Mouse (Mus musculus) midbrain, embryonic 12.5 days (tissue): ENCODE data around the gene Ctla2b. TPM values are rescaled to one million over a fixed set of nuclear protein-coding genes. Genes with fewer than 3 reads are reported as not detected.

Experiments
- polyA plus RNA-seq: library from polyadenylated mRNA; unstranded; fragments of >200 nt; fragmentation: Nextera tagmentation; extraction: Ambion mirVana; gene quantifications from 2 replicates; pipeline ENCODE4 v1.2.1, GENCODE M21; 2016

The Ctla2b gene
- polyA plus RNA-seq, 1 experiment from 2014 or later: 2.7 TPM

Other genes with a start within 250 kb of the Ctla2b start
- gene BC051665, start 111.1 kb downstream of the Ctla2b start, polyA plus RNA-seq: not detected in 2 replicates
- not detected in 2 replicates for gene Ctsll3, start 94.6 kb downstream of the Ctla2b start, polyA plus RNA-seq
- gene 4930486L24Rik, start 33.0 kb downstream of the Ctla2b start, polyA plus RNA-seq: 0.17 TPM in 1 of 2 replicates, not detected in the other
- not detected in 2 replicates for gene Gm49392, start 553 bp downstream of the Ctla2b start, polyA plus RNA-seq
- gene Tpbpb, start 7.4 kb upstream of the Ctla2b start, polyA plus RNA-seq: not detected in 2 replicates
- not detected in 2 replicates for gene Gm49393, start 38.1 kb upstream of the Ctla2b start, polyA plus RNA-seq
- gene Gm49391, start 39.1 kb upstream of the Ctla2b start, polyA plus RNA-seq: 1.4 TPM in 1 of 2 replicates, not detected in the other
- gene Ctla2a, start 39.2 kb upstream of the Ctla2b start, polyA plus RNA-seq: 10.8 and 12.0 TPM in 2 replicates
- not detected in 2 replicates for gene Tpbpa, start 44.5 kb upstream of the Ctla2b start, polyA plus RNA-seq
- gene Ctsj, start 108.5 kb upstream of the Ctla2b start, polyA plus RNA-seq: not detected in 2 replicates
- gene Ctsq, start 143.2 kb upstream of the Ctla2b start, polyA plus RNA-seq: not detected in 2 replicates